Mouse (Mus musculus) hindbrain, postnatal 0 days (tissue): ENCODE measurements around the gene Plekho2. TPM values are rescaled to one million over a fixed set of nuclear protein-coding genes. Genes with fewer than 3 reads are reported as not detected.

ENCODE experiments used
- ATAC-seq: fragments of 200-750 bp; cut with Nextera tagmentation; 2 replicates; pipeline ENCODE4 v1.8.0; 2017; ENCODE audit warnings: mild to moderate bottlenecking, moderate TSS enrichment, moderate library complexity
- DNase-seq: peaks from one replicate; pipeline ENCODE4 v3.0.0-alpha.2; 2015; ENCODE audit warnings: low spot score
- H3K27ac ChIP-seq: fragments of 300-500 bp; sonication (generic); 2 replicates; pipeline ENCODE4 v1.5.1; 2014; ENCODE audit warnings: mild to moderate bottlenecking
- H3K27me3 ChIP-seq: fragments of 300-500 bp; sonication (generic); 2 replicates; pipeline ENCODE4 v1.6.1; 2014; ENCODE audit warnings: low read length, mixed read lengths; ENCODE audit not compliant: insufficient read depth
- H3K36me3 ChIP-seq: fragments of 300-500 bp; sonication (generic); 2 replicates; pipeline ENCODE4 v1.6.1; 2014; ENCODE audit warnings: low read length, mixed read lengths; ENCODE audit not compliant: insufficient read depth
- H3K4me1 ChIP-seq: fragments of 300-500 bp; sonication (generic); 2 replicates; pipeline ENCODE4 v1.6.1; 2014; ENCODE audit warnings: antibody characterized with exemption, low read length, mixed read lengths; ENCODE audit not compliant: insufficient read depth
- H3K4me2 ChIP-seq: fragments of 300-500 bp; sonication (generic); 2 replicates; pipeline ENCODE4 v1.6.1; 2014; ENCODE audit warnings: low read depth, mild to moderate bottlenecking, low read length, moderate library complexity, mixed read lengths
- H3K4me3 ChIP-seq: fragments of 300-500 bp; sonication (generic); 2 replicates; pipeline ENCODE4 v1.5.1; 2014; ENCODE audit warnings: low read length
- H3K9ac ChIP-seq: fragments of 300-500 bp; sonication (generic); replicated peaks from 2 replicates; pipeline ENCODE4 v1.6.1; 2014; ENCODE audit warnings: mild to moderate bottlenecking, low read length, moderate library complexity, mixed read lengths
- H3K9me3 ChIP-seq: fragments of 300-500 bp; sonication (generic); 2 replicates; pipeline ENCODE4 v1.6.1; 2016; ENCODE audit warnings: low read length, mixed read lengths
- CTCF ChIP-seq: IDR thresholded peaks from 2 replicates; pipeline ENCODE4 v1.5.1; 2016; ENCODE audit warnings: antibody characterized with exemption, control low read depth, low read depth
- WGBS: fragments of 180-500 bp; shearing (Covaris S2); extraction: QIAGEN DNeasy Blood & Tissue Kit; methylation state at CpG from one replicate; pipeline ENCODE4 v1.1.7; 2014; 5-methylcytosine and 5-hydroxymethylcytosine counted together
- polyA plus RNA-seq: library from polyadenylated mRNA; unstranded; fragments of >200 nt; fragmentation: Nextera tagmentation; extraction: Ambion mirVana; gene quantifications from 2 replicates; pipeline ENCODE4 v1.2.1, GENCODE M21; 2015
- total RNA-seq: library from RNA; depleted of rRNA; stranded (reverse); fragments of >200 nt; gene quantifications from 2 replicates; pipeline ENCODE4 v1.2.3, GENCODE M21; 2014

Plekho2 gene
- total and polyA plus RNA-seq, 2 experiments from 2014 or later, result 7.0 to 17.9 TPM

DNA sequence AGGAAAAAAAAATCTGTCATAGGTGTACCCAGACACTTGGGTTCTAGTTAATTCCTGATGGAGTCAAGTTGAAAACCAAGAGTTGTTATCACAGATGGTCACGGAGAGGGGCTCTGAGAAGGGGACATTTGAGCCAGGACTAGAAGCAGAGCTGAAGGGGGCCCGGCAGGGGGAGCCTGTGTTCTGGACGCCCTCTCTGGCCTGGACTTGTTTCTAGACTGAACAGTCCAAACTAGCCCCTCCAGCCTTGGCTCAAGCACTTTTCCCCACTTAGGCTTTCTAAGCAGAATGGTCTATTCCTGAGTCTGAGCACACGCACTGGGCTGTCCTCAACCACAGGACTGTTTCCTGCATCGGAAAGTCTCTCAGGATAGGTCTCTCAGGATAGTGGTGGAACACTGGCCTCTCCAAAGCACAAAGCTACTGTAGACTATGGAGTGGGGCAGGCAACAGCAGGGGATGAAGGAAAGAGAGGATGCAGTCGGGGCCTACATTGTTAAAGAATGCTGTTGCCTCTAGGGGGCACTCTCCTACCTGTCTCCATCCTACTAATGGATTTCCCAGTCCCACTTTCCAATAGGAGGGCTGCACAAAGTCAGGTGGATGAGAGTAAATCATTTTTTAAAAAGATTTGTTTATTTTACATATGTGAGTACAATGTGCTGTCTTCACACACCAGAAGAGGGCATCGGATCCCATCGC lies 23.7 kb upstream of the Plekho2 start:
- Histone ChIP-seq H3K4me2 (no peak overlapping the region), H3K27ac (no peak overlapping the region), H3K36me3 (no peaks in the 10 kb centered on the region), H3K4me3 (no peak overlapping the region), H3K4me1 (no peaks in the 10 kb centered on the region), H3K9me3 (no peaks in the 10 kb centered on the region), H3K9ac (no peak overlapping the region), H3K27me3 (no peaks in the 10 kb centered on the region)
- ATAC-seq (no peak), DNase-seq (no peak)
- TF ChIP-seq CTCF, result peak; percentile 38
- 52% methylated on average over 8 of the region's 8 CpGs for WGBS

DNA sequence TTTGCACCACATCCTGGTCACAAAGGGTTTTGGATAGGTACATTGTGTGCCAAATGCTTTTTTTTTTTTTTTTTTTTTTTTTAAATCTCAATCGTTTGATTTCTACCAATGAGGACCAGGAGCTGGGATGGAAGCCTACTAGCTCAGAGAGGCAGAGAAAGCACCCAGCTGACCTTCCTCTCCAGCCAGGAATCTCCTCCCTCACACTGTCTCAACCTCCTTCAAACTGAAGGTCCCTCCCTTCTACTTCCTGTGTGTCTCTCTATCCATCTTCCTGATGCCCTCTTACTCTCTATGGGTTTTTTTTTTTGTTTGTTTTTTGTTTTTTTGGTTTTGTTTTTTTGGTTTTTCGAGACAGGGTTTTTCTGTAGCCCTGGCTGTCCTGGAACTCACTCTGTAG lies 21.1 kb upstream of the Plekho2 start:
- Histone ChIP-seq H3K9me3 (no peaks in the 10 kb centered on the region), H3K4me3 (no peak overlapping the region), H3K36me3 (no peaks in the 10 kb centered on the region), H3K9ac (no peak overlapping the region), H3K27ac (no peak overlapping the region), H3K27me3 (no peaks in the 10 kb centered on the region), H3K4me1 (no peaks in the 10 kb centered on the region), H3K4me2 (no peak overlapping the region)
- WGBS, result 78% methylated on average over 2 of the region's 2 CpGs
- DNase-seq, result no peak
- no peak for ATAC-seq
- TF ChIP-seq CTCF, result no peak

DNA sequence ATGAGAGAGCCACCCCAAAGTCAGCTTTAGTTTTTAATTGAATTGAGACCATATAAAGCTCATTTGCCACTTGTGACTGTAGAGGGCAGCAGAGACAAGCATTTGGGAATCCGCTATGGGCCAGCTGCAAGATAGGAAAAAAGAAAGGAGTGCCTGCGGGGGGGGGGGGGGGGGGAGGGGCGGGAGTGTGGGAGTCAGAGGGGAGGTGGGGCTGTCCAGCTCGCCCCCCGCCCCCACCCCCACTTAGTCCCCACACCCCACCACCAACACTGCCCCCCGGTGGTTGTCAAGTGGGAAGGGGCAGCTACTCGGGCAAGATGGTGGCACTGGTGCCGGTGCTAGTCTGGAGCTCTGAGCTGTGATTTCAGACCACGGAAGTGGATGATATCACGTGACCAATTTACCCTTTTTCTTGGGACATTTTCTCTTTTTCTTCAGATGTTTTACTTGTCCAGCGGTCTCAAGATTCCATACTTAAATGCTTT lies 19.0 kb upstream of the Plekho2 start:
- TF ChIP-seq CTCF, result peak; percentile 63
- no peaks in the 10 kb centered on the region for H3K9me3 ChIP-seq
- ATAC-seq, result no peak
- H3K4me2 ChIP-seq, result no peak overlapping the region
- H3K4me3 ChIP-seq, result no peak overlapping the region
- H3K4me1 ChIP-seq, result no peaks in the 10 kb centered on the region
- no peak overlapping the region for H3K9ac ChIP-seq
- no peak overlapping the region for H3K27ac ChIP-seq
- DNase-seq, result peak; percentile 77
- no peaks in the 10 kb centered on the region for H3K36me3 ChIP-seq
- H3K27me3 ChIP-seq, result no peaks in the 10 kb centered on the region
- 55% methylated on average over 7 of the region's 11 CpGs for WGBS

DNA sequence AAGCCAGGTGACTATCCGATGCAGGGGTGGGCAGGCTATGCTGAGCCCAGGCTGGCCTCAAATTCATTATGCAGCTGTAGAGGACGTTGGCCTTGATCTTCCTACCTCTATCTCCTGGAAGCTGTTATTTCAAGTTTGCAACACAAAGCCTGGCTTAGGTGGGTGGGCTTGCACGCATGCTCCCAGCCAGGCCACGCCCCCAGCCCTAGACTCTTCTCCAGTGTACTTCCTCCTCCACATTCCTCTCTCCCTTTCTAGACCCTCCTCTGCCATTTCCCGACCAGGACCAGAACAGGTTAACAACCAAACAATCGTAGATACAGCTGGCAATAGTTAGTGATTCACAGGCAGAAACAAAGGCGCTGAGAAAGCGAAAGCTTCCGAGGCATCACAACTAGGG lies 13.8 kb upstream of the Plekho2 start:
- no peak for DNase-seq
- 88% methylated on average over 9 of the region's 9 CpGs for WGBS
- no peak for ATAC-seq
- Histone ChIP-seq H3K9ac (no peak overlapping the region), H3K4me2 (no peak overlapping the region), H3K4me1 (peaks cover 6% of the 10 kb centered on the region; the same call in 1 of the 2 replicates), H3K27me3 (0 out of 2 replicates have a peak, but pooled peaks cover 7% of the 10 kb centered on the region), H3K36me3 (no peaks in the 10 kb centered on the region), H3K27ac (no peak overlapping the region), H3K9me3 (no peaks in the 10 kb centered on the region), H3K4me3 (no peak overlapping the region)
- no peak for TF ChIP-seq CTCF

DNA sequence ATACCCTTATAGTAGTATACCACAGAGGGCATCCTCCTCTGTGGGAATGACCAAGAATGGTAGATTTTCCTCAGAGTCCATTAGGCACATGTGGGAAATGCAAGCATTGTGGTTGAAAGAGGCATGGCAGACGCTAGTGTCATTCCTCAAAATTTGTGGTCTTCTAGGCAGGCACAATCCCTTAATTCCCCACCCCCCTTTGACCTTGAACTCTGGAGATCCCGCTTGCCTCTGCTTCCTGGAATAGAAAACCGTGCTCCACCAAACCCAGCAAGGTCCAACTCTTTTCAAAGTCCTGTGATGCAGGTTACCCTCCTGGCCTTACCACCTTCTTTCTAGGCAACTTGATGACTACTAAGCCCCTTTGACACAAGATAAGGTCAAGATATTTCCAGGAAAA lies 12.9 kb upstream of the Plekho2 start:
- WGBS, result 93% methylated on average over 3 of the region's 3 CpGs
- H3K9me3 ChIP-seq, result no peaks in the 10 kb centered on the region
- no peak overlapping the region for H3K4me2 ChIP-seq
- TF ChIP-seq CTCF, result no peak
- ATAC-seq, result no peak
- DNase-seq, result no peak
- H3K27ac ChIP-seq, result no peak overlapping the region
- H3K27me3 ChIP-seq, result 0 out of 2 replicates have a peak, but pooled peaks cover 7% of the 10 kb centered on the region
- no peaks in the 10 kb centered on the region for H3K36me3 ChIP-seq
- peaks cover 11% of the 10 kb centered on the region for H3K4me1 ChIP-seq
- no peak overlapping the region for H3K4me3 ChIP-seq
- H3K9ac ChIP-seq, result no peak overlapping the region

DNA sequence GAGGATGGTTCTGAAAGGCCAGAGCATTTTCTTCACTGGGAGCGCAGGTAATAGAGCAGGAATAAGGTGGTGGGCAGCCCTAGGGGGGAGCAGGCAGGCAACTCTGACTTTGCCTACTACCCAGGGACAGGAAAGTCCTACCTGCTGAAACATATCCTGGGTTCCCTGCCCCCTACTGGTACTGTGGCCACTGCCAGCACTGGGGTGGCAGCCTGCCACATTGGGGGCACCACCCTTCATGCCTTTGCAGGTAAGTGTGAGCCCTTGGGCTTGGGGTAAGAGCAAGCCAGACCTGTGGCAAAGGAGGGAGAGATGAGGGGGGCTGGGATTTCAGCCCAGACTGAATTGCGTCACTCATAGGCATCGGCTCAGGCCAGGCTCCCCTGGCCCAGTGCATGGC lies 9.3 kb upstream of the Plekho2 start:
- peak; percentile 20; the same call in 1 of the 2 replicates for TF ChIP-seq CTCF
- Histone ChIP-seq H3K9me3 (no peaks in the 10 kb centered on the region), H3K4me2 (peak overlapping the region; percentile 100), H3K4me1 (peaks cover 16% of the 10 kb centered on the region), H3K4me3 (peak overlapping the region; percentile 54), H3K27me3 (0 out of 2 replicates have a peak, but pooled peaks cover 7% of the 10 kb centered on the region), H3K9ac (no peak overlapping the region), H3K27ac (no peak overlapping the region), H3K36me3 (no peaks in the 10 kb centered on the region)
- no peak for ATAC-seq
- no peak for DNase-seq
- whole genome bisulfite sequencing, result 90% methylated on average over 3 of the region's 3 CpGs
